Comparison of ENCODE assay signal across 9 mouse cellular contexts in the genomic region with DNA sequence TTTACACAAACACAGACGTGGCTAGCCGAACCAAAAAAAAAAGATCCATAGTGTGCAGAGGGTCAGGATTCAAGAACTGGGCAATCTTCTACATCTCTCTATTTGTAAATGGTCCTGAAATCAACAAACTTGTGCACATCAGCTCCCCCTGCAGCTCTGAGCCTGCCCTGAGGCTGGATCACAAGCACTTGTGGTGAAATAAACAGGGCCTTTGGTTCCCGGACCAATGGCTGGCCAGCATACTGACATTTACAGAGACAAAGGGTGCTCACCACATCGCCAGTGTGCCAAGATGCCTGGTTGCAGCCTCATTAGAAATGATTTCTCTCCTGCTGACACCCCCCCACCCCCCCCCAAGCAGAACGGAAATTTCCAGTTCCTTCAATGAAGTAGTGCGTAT. TPM values are rescaled to one million over a fixed set of nuclear protein-coding genes. Genes with fewer than 3 reads are reported as not detected.
DNase-seq lines count a peak whose midpoint lies in the region; ATAC-seq lines count a peak whose summit lies in the region.
"Had no signal": no experiment of that assay in that cellular context is flagged by ENCODE, and none has a peak within 500 bp of the region (broad histone marks: within the 10 kb centered on the region; RNA-seq: fewer than 3 reads in every experiment).

No protein-coding gene starts in this region.

- peaks cover 3% of the 10 kb centered on the region; the same call in 1 of the 2 replicates for H3K9me3 ChIP-seq in kidney, embryonic 14.5 days (ENCODE audit: control insufficient read depth, low read length)
- no peaks in the 10 kb centered on the region for H3K9me3 ChIP-seq in hindbrain, embryonic 16.5 days (ENCODE audit: control insufficient read depth, low read length)

- H3K27me3 ChIP-seq in kidney, embryonic 14.5 days (ENCODE audit: control insufficient read depth, insufficient read depth, low read length): no peaks in the 10 kb centered on the region
- H3K27me3 ChIP-seq in hindbrain, embryonic 16.5 days (replicated peaks; ENCODE audit: control insufficient read depth, insufficient read depth, low read length): no peaks in the 10 kb centered on the region

- 40% methylated on average over 6 of the region's 6 CpGs for WGBS in kidney, embryonic 14.5 days
- 23% methylated on average over 6 of the region's 6 CpGs for WGBS in hindbrain, embryonic 16.5 days

- peak; percentile 38 for DNase-seq in kidney, postnatal 10 days
- DNase-seq in retina, postnatal 1 day: peak; percentile 11
- DNase-seq in retina, embryonic 14.5 days (ENCODE audit: low spot score): no peak
- no peak for DNase-seq in right cerebral cortex, adult 18-20 months
- DNase-seq in cerebellum, adult 9-10 months: no peak
- DNase-seq: heart, postnatal 14 days; right cerebral cortex, postnatal 14 days had no signal

- no peak overlapping the region for H3K4me2 ChIP-seq in kidney, embryonic 14.5 days (replicated peaks; ENCODE audit: low read depth, low read length)
- no peak overlapping the region for H3K4me2 ChIP-seq in hindbrain, embryonic 16.5 days (ENCODE audit: low read length)

- ATAC-seq in kidney, embryonic 14.5 days (ENCODE audit: low FRiP score, low TSS enrichment): no peak
- peak; percentile 61 for ATAC-seq in hindbrain, embryonic 16.5 days

- H3K4me3 ChIP-seq in kidney, embryonic 14.5 days (ENCODE audit: low read length): no peak overlapping the region
- H3K4me3 ChIP-seq in hindbrain, embryonic 16.5 days (ENCODE audit: low read length): no peak overlapping the region

- no peaks in the 10 kb centered on the region for H3K36me3 ChIP-seq in kidney, embryonic 14.5 days (ENCODE audit: control insufficient read depth, insufficient read depth, low read length)
- no peaks in the 10 kb centered on the region for H3K36me3 ChIP-seq in hindbrain, embryonic 16.5 days (ENCODE audit: control insufficient read depth, insufficient read depth, low read length)

- H3K9ac ChIP-seq in kidney, embryonic 14.5 days (ENCODE audit: low read depth, low read length): no peak overlapping the region
- no peak overlapping the region for H3K9ac ChIP-seq in hindbrain, embryonic 16.5 days (ENCODE audit: low read depth, low read length)

- H3K27ac ChIP-seq in kidney, embryonic 14.5 days (ENCODE audit: low read depth, low read length): no peak overlapping the region
- H3K27ac ChIP-seq in hindbrain, embryonic 16.5 days (ENCODE audit: low read depth, low read length): no peak overlapping the region

- 0 out of 2 replicates have a peak, but pooled peaks cover 3% of the 10 kb centered on the region for H3K4me1 ChIP-seq in kidney, embryonic 14.5 days (ENCODE audit: control insufficient read depth, insufficient read depth, low read length)
- H3K4me1 ChIP-seq in hindbrain, embryonic 16.5 days (ENCODE audit: control insufficient read depth, insufficient read depth, low read depth, low read length): no peaks in the 10 kb centered on the region

RNA-seq across cellular contexts. Expression of a gene that starts 23.1 kb away (rescaled TPM):
- polyA plus RNA-seq in kidney, embryonic 14.5 days (2014; fragmentation: Nextera tagmentation; extraction: Ambion mirVana): 44.2 and 79.9 TPM in 2 replicates
- polyA plus RNA-seq in hindbrain, embryonic 16.5 days (2015; fragmentation: Nextera tagmentation; extraction: Ambion mirVana): 6.8 and 7.8 TPM in 2 replicates

Comparison
In these comparisons a context has a peak if more than half of its experiments do, and no peak if none do; other contexts are left out.
1. DNase-seq: peak in kidney, postnatal 10 days (single experiment) and retina, postnatal 1 day (single experiment); none in retina, embryonic 14.5 days (single experiment), right cerebral cortex, adult 18-20 months (single experiment) and cerebellum, adult 9-10 months (single experiment).